Mouse (Mus musculus) fibroblast of lung, adult 2 months (primary cell): ENCODE results near the gene Vmn2r33.
"Not testable (repeated sequence)": the region's sequence is repeated elsewhere in the genome, so short reads cannot be mapped to it uniquely, and the experiment has no call there.

Experiments
- DNase-seq: peaks from one replicate; pipeline ENCODE4 v3.0.0-alpha.2; 2011; ENCODE audit warnings: low read depth

Gene Vmn2r33

GRCm38 (mm10) chr7:7566686-7567085 is at the start of gene Vmn2r33:
Vmn2r33 (minus strand) TSS chr7:7566786.
- DNase-seq = not testable (repeated sequence)
